Mouse (Mus musculus) midbrain, embryonic 10.5 days (tissue): Measurements from ENCODE around the gene Cpne4. TPM values are rescaled to one million over a fixed set of nuclear protein-coding genes. Genes with fewer than 3 reads are reported as not detected.

Experiments used
- DNase-seq: peaks from one replicate; pipeline ENCODE4 v3.0.0-alpha.2; 2017; ENCODE audit warnings: low spot score
- H3K27ac ChIP-seq: fragments of 300-500 bp; sonication (generic); replicated peaks from 2 replicates; pipeline ENCODE4 v1.5.1; 2016; ENCODE audit warnings: mild to moderate bottlenecking
- H3K27me3 ChIP-seq: fragments of 300-500 bp; sonication (generic); 2 replicates; pipeline ENCODE4 v1.6.1; 2016; ENCODE audit warnings: low read depth, mild to moderate bottlenecking; ENCODE audit not compliant: poor library complexity, severe bottlenecking
- H3K36me3 ChIP-seq: fragments of 300-500 bp; sonication (generic); 2 replicates; pipeline ENCODE4 v1.6.1; 2016; ENCODE audit warnings: mild to moderate bottlenecking, moderate library complexity
- H3K4me1 ChIP-seq: fragments of 300-500 bp; sonication (generic); 2 replicates; pipeline ENCODE4 v1.6.1; 2016
- H3K4me3 ChIP-seq: fragments of 300-500 bp; sonication (generic); 2 replicates; pipeline ENCODE4 v1.5.1; 2016; ENCODE audit warnings: mild to moderate bottlenecking, moderate library complexity
- H3K9me3 ChIP-seq: fragments of 300-500 bp; sonication (generic); replicated peaks from 2 replicates; pipeline ENCODE4 v1.6.1; 2016; ENCODE audit warnings: mild to moderate bottlenecking
- WGBS: fragments of 180-500 bp; shearing (Covaris S2); methylation state at CpG from one replicate; pipeline ENCODE4 v1.1.7; 2016; 5-methylcytosine and 5-hydroxymethylcytosine counted together
- microRNA-seq: library from miRNA; unstranded; fragments of <30 nt; microRNA quantifications from one replicate; pipeline ENCODE4, GENCODE M21; 2017
- polyA plus RNA-seq: library from polyadenylated mRNA; unstranded; fragments of >200 nt; fragmentation: Nextera tagmentation; extraction: Ambion mirVana; gene quantifications from 2 replicates; pipeline ENCODE4 v1.2.1, GENCODE M21; 2016

Gene Cpne4
- polyA plus RNA-seq, 1 experiment from 2014 or later, result 0.83 TPM

DNA sequence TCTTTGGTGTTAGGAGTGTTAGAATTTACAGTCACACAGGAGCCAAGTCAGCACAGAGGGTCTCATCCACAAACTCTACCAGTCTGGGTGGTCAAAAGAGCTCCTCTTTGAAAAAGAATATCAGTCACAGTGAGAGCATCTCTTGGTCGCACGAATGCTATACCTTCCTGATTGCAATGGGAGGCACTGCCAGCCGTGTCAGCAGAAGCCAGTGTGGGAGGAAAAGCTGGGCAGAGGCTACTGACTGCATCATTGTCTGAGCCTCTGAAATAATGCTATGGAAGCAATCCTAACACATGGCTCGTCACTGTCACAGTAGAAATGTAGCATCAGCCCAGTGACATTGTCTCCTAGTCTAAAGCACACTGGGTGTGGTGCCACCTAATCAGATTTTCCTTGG, 531.4 kb downstream of the Cpne4 start:
- no peak overlapping the region for H3K27ac ChIP-seq
- no peaks in the 10 kb centered on the region for H3K4me1 ChIP-seq
- peaks cover 55% of the 10 kb centered on the region for H3K36me3 ChIP-seq
- H3K4me3 ChIP-seq, result no peak overlapping the region
- no peaks in the 10 kb centered on the region for H3K9me3 ChIP-seq
- no peaks in the 10 kb centered on the region for H3K27me3 ChIP-seq
- no peak for DNase-seq
- WGBS, result 90% methylated on average over 4 of the region's 4 CpGs

GRCm38 (mm10) chr9:105080246-105080645, 533.2 kb downstream of the Cpne4 start:
- no peaks in the 10 kb centered on the region for H3K4me1 ChIP-seq
- H3K27me3 ChIP-seq, result no peaks in the 10 kb centered on the region
- no peak for DNase-seq
- 86% methylated on average over 3 of the region's 3 CpGs for WGBS
- no peak overlapping the region for H3K4me3 ChIP-seq
- H3K36me3 ChIP-seq, result peaks cover 38% of the 10 kb centered on the region
- 0 out of 2 replicates have a peak, but pooled peaks cover 3% of the 10 kb centered on the region for H3K9me3 ChIP-seq
- H3K27ac ChIP-seq, result no peak overlapping the region

Small RNAs within 50 kb of the gene (microRNA-seq; reads per million reads assigned to microRNA genes)
- not detected for gene Gm23391

Other genes starting within 250 kb of the Cpne4 start
- gene Acpp, start 209.5 kb upstream of the Cpne4 start, polyA plus RNA-seq, result 0.16 TPM in 1 of 2 replicates, not detected in the other